Mouse (Mus musculus): ENCODE measurements around the gene Ppp1r12b. TPM values are rescaled to one million over a fixed set of nuclear protein-coding genes. Genes with fewer than 3 reads are reported as not detected.

Ppp1r12b gene
- polyA plus RNA-seq (2012; rRNA removed), result 20.0 and 28.4 TPM in 2 replicates

DNA sequence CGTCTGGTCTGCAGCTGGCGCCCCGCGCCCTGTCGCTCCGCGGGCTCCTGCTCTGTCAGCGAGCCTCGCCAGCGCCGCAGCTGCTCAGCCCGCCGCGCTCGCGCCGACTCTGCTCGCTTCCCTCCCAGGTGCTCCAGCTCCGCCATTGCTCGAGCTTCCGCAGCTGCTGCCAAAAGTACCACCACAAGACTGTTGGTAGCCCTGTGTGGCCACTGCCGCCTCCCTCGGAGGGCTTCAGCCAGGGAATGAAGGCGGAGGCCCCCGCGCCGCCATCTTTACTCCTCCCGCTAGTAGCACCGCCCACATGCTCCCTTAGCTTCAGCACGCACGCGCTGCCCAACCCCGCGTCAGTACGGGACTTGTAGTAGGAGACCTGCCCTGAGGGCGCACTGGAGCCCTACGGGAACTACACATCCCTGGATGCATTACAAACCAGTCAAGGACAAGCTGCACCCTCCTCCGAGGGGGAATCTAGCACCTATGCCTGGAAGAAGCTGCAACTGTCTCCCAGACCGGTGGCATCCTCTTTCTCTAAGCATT lies at the start of gene Ppp1r12b:
Gene Ppp1r12b (minus strand): TSS at position 306 of the 540 bp plus-strand sequence.

GRCm38 (mm10) chr1:134962053-134962803 lies 6.5 kb upstream of the Ppp1r12b start, which contains the start of gene Ube2t:
Gene Ube2t (plus strand): TSS chr1:134962565.

Other genes starting within 250 kb of the Ppp1r12b start
- 3.4 and 5.6 TPM in 2 replicates for gene Ube2t, start 6.6 kb upstream of the Ppp1r12b start, polyA plus RNA-seq (2012; rRNA removed)
- 16.8 and 43.1 TPM in 2 replicates for gene Lgr6, start 149.3 kb upstream of the Ppp1r12b start, polyA plus RNA-seq (2012; rRNA removed)
- 2.6 and 3.0 TPM in 2 replicates for gene Ptpn7, start 176.8 kb upstream of the Ppp1r12b start, polyA plus RNA-seq (2012; rRNA removed)
- gene Arl8a, start 190.9 kb upstream of the Ppp1r12b start, polyA plus RNA-seq (2012; rRNA removed), result 61.2 and 73.1 TPM in 2 replicates
- gene Gpr37l1, start 211.7 kb upstream of the Ppp1r12b start, polyA plus RNA-seq (2012; rRNA removed), result 0.51 and 0.75 TPM in 2 replicates

All from ovary, adult 2 months (tissue).